Mouse (Mus musculus) limb, embryonic 14.5 days (tissue): Measurements from ENCODE around the gene Lcn3. TPM values are rescaled to one million over a fixed set of nuclear protein-coding genes. Genes with fewer than 3 reads are reported as not detected.
"Not testable (repeated sequence)": the region's sequence is repeated elsewhere in the genome, so short reads cannot be mapped to it uniquely, and the experiment has no call there.

Experiments used
- ATAC-seq: fragments of 200-750 bp; cut with Nextera tagmentation; 2 replicates; pipeline ENCODE4 v1.8.0; 2017; ENCODE audit warnings: low read depth, moderate number of reproducible peaks, moderate TSS enrichment; ENCODE audit not compliant: low FRiP score
- DNase-seq: peaks from one replicate; pipeline ENCODE4 v3.0.0-alpha.2; 2015; ENCODE audit warnings: low spot score
- H3K27ac ChIP-seq: fragments of 300-500 bp; sonication (generic); replicated peaks from 2 replicates; pipeline ENCODE4 v1.5.1; 2014; ENCODE audit warnings: low read depth, mild to moderate bottlenecking, low read length, moderate library complexity, mixed read lengths
- H3K27me3 ChIP-seq: fragments of 300-500 bp; sonication (generic); 2 replicates; pipeline ENCODE4 v1.6.1; 2014; ENCODE audit warnings: low read length, mixed read lengths; ENCODE audit not compliant: control insufficient read depth, insufficient read depth
- H3K36me3 ChIP-seq: fragments of 300-500 bp; sonication (generic); 2 replicates; pipeline ENCODE4 v1.6.1; 2014; ENCODE audit warnings: mild to moderate bottlenecking, low read length, moderate library complexity, mixed read lengths; ENCODE audit not compliant: control insufficient read depth, insufficient read depth
- H3K4me1 ChIP-seq: fragments of 300-500 bp; sonication (generic); 2 replicates; pipeline ENCODE4 v1.6.1; 2014; ENCODE audit warnings: antibody characterized with exemption, low read length, mixed read lengths; ENCODE audit not compliant: control insufficient read depth, insufficient read depth
- H3K4me2 ChIP-seq: fragments of 300-500 bp; sonication (generic); replicated peaks from 2 replicates; pipeline ENCODE4 v1.6.1; 2014; ENCODE audit warnings: low read depth, mild to moderate bottlenecking, low read length, moderate library complexity; ENCODE audit not compliant: severe bottlenecking
- H3K4me3 ChIP-seq: fragments of 300-500 bp; sonication (generic); replicated peaks from 2 replicates; pipeline ENCODE4 v1.5.1; 2014; ENCODE audit warnings: low read length
- H3K9ac ChIP-seq: fragments of 300-500 bp; sonication (generic); 2 replicates; pipeline ENCODE4 v1.6.1; 2014; ENCODE audit warnings: mild to moderate bottlenecking, low read depth, low read length, moderate library complexity; ENCODE audit not compliant: severe bottlenecking
- H3K9me3 ChIP-seq: fragments of 300-500 bp; sonication (generic); 2 replicates; pipeline ENCODE4 v1.6.1; 2016; ENCODE audit warnings: low read length; ENCODE audit not compliant: control insufficient read depth
- POLR2A ChIP-seq: fragments of 200-500 bp; IDR thresholded peaks from 2 replicates; pipeline ENCODE4 v1.8.0; 2012; ENCODE audit warnings: inconsistent platforms, mild to moderate bottlenecking, moderate library complexity, borderline replicate concordance; ENCODE audit not compliant: insufficient read depth, insufficient read length; ENCODE audit errors: extremely low read depth
- WGBS: fragments of 180-500 bp; shearing (Covaris S2); extraction: QIAGEN DNeasy Blood & Tissue Kit; methylation state at CpG from one replicate; pipeline ENCODE4 v1.1.7; 2014; 5-methylcytosine and 5-hydroxymethylcytosine counted together
- polyA plus RNA-seq, 2 experiments: library from polyadenylated mRNA; depleted of rRNA in 1 of 2; stranded (reverse) in 1 of 2; unstranded in 1 of 2; fragments of >200 nt; fragmentation: Nextera tagmentation in 1 of 2; extraction: Ambion mirVana in 1 of 2; gene quantifications; 2 replicates each; pipeline versions ENCODE4 v1.2.1 to v1.2.3; 2012 to 2014

Gene Lcn3
- polyA plus RNA-seq (2012; rRNA removed) (not detected in 2 replicates), polyA plus RNA-seq (2014; fragmentation: Nextera tagmentation; extraction: Ambion mirVana) (not detected in 2 replicates)

DNA sequence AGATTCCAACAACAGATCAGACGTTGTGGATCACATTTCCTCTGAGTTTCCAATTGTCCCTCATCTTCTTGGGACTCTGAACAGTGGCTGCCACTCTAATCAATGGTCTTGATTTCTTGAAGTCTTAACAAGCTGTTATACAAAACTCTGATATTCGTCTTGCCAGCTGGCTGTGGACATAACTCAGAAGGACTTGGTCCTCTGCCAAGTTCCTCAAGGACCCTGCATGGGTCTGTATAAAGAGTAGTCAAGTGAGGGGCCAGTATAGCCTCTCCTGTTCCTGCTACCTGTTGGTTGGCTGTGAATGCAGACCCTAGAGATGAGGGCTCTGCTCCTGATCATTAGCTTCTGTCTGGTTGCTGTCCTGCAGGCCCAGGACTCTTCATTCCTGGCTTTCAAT lies at the start of gene Lcn3:
TSS of gene Lcn3 (plus strand) at position 301 of the 400 bp plus-strand sequence.
- Histone ChIP-seq H3K36me3 (no peaks in the 10 kb centered on the region), H3K9me3 (no peaks in the 10 kb centered on the region), H3K27me3 (no peaks in the 10 kb centered on the region), H3K27ac (no peak within 1 kb of the TSS), H3K9ac (no peak within 1 kb of the TSS), H3K4me3 (no peak within 1 kb of the TSS), H3K4me2 (no peak within 1 kb of the TSS), H3K4me1 (no peaks in the 10 kb centered on the region)
- 43% methylated on average over 2 of the region's 2 CpGs for WGBS
- ATAC-seq (no peak), DNase-seq (no peak)
- TF ChIP-seq POLR2A: no peak

DNA sequence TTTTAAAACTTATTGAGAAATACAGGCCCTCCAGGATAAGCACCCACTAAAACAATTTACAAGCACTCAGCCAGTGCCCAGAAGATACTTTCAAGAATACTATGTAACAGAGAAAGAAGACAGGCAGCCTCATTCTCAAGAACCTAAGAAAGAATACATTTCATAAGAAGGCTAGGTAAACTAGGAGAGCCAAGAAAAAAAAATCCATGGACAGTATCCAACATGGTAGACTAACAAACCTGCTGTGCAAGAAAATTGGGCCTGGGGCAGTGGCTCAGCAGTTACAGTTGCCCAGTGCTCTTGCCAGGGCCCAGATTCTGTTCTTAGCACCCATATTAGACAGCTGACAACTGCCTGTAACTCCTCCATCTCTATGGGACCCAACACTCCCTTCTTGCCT lies 48.1 kb upstream of the Lcn3 start:
- DNase-seq (no peak), ATAC-seq (no peak)
- H3K36me3 ChIP-seq: no peaks in the 10 kb centered on the region
- H3K27me3 ChIP-seq: no peaks in the 10 kb centered on the region
- H3K9me3 ChIP-seq: no peaks in the 10 kb centered on the region
- no peak overlapping the region for H3K27ac ChIP-seq
- no peak overlapping the region for H3K4me3 ChIP-seq
- H3K4me1 ChIP-seq: no peaks in the 10 kb centered on the region
- no peak for TF ChIP-seq POLR2A
- H3K9ac ChIP-seq: no peak overlapping the region
- H3K4me2 ChIP-seq: no peak overlapping the region

DNA sequence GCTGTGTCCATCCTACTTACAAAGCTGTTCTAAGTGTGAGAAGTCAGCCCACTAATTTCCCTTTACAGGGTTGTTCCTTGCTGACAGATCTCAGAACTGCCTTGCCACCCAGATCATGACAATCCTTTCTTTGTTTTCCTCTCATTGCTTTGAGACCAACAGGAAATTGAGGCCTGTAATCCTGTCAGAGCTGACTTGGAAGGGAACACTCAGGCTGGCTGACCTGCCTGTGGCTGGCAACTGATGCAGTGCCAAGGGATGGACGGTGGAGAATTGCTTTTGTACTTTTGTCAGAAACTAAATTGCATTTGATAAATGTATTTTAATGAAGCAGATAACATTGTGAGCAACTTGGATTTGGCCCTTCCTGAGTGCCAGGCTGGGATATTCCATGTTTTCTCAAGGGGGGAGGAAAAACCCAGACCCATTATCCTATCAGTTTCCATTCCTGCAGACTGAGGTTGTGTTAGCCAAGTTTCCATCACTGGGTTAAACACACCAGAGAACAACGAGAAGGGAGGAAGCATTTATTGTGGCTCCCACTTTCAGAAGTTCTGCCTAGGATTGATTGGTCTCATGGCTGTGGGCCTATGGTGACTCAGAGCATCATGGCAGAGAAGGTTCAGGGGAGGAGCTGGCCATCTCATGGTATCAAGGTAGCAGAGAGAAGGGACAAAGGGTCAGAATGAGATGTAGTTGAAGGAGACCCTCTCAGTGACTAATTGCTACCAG lies 32.0 kb upstream of the Lcn3 start:
- 55% methylated on average over 2 of the region's 2 CpGs for WGBS
- H3K9ac ChIP-seq: no peak overlapping the region
- no peaks in the 10 kb centered on the region for H3K9me3 ChIP-seq
- no peak overlapping the region for H3K4me3 ChIP-seq
- no peak for ATAC-seq
- TF ChIP-seq POLR2A: no peak
- H3K27me3 ChIP-seq: no peaks in the 10 kb centered on the region
- no peak overlapping the region for H3K27ac ChIP-seq
- no peak for DNase-seq
- no peaks in the 10 kb centered on the region for H3K4me1 ChIP-seq
- no peaks in the 10 kb centered on the region for H3K36me3 ChIP-seq
- H3K4me2 ChIP-seq: no peak overlapping the region

GRCm38 (mm10) chr2:25736709-25737108 lies 28.7 kb upstream of the Lcn3 start, which contains the start of gene Obp2b:
Gene Obp2b (plus strand): TSS chr2:25737009.
- not testable (repeated sequence) for H3K9ac ChIP-seq, H3K4me3 ChIP-seq, ATAC-seq, H3K4me1 ChIP-seq, H3K27ac ChIP-seq, H3K27me3 ChIP-seq, H3K36me3 ChIP-seq, DNase-seq, H3K4me2 ChIP-seq, H3K9me3 ChIP-seq
- WGBS: 100% methylated on average over 2 of the region's 3 CpGs

- no peak for ATAC-seq
- H3K4me2 ChIP-seq: no peak overlapping the region
- no peaks in the 10 kb centered on the region for H3K9me3 ChIP-seq
- H3K4me3 ChIP-seq: no peak overlapping the region
- no peak overlapping the region for H3K27ac ChIP-seq
- TF ChIP-seq POLR2A: no peak
- no peak for DNase-seq
- H3K36me3 ChIP-seq: no peaks in the 10 kb centered on the region
- no peak overlapping the region for H3K9ac ChIP-seq
- no peaks in the 10 kb centered on the region for H3K4me1 ChIP-seq
- no peaks in the 10 kb centered on the region for H3K27me3 ChIP-seq
- 66% methylated on average over 1 of the region's 1 CpGs for WGBS
These were observed 23.7 kb upstream of the Lcn3 start for GRCm38 (mm10) chr2:25741671-25742070.
